Mouse (Mus musculus) MEL (cell line): ENCODE data around the gene Tnnt2.

Source experiments
- CHD2 ChIP-seq: IDR thresholded peaks from 2 replicates; pipeline ENCODE4 v1.6.1; 2011; ENCODE audit warnings: low read length, improper control_type of control experiment
- CTCF ChIP-seq, 3 experiments: IDR thresholded peaks in 2 of 3; conservative IDR thresholded peaks in 1 of 3; 2 replicates each; pipeline ENCODE4 v1.5.1; 2011 to 2012; ENCODE audit warnings: low read length in 3 of 3, low read depth in 2 of 3, mild to moderate bottlenecking in 2 of 3, improper control_type of control experiment in 1 of 3, inconsistent platforms in 1 of 3, mixed read lengths in 1 of 3, moderate library complexity in 1 of 3; ENCODE audit not compliant: control insufficient read depth in 1 of 3, insufficient read depth in 1 of 3, poor library complexity in 1 of 3, severe bottlenecking in 1 of 3
- GATA1 ChIP-seq: IDR thresholded peaks from 2 replicates; pipeline ENCODE4 v1.6.1; 2011; ENCODE audit warnings: low read depth, low read length, improper control_type of control experiment
- JUND ChIP-seq: IDR thresholded peaks from 2 replicates; pipeline ENCODE4 v1.6.1; 2011; ENCODE audit warnings: low read depth, mild to moderate bottlenecking, improper control_type of control experiment, low read length
- MXI1 ChIP-seq: IDR thresholded peaks from 2 replicates; pipeline ENCODE4 v1.6.1; 2011; ENCODE audit warnings: mild to moderate bottlenecking, low read depth, low read length, improper control_type of control experiment
- MYC ChIP-seq: IDR thresholded peaks from 2 replicates; pipeline ENCODE4 v1.6.1; 2011; ENCODE audit warnings: low read depth, mild to moderate bottlenecking, low read length, improper control_type of control experiment, moderate library complexity
- POLR2A ChIP-seq, 2 experiments: IDR thresholded peaks; 2 replicates each; pipeline ENCODE4 v1.6.1; 2011 to 2012; ENCODE audit warnings: low read length in 2 of 2, mild to moderate bottlenecking in 2 of 2, control low read depth in 1 of 2, improper control_type of control experiment in 1 of 2, low read depth in 1 of 2, moderate library complexity in 1 of 2; ENCODE audit not compliant: control insufficient read depth in 1 of 2, insufficient read depth in 1 of 2, poor library complexity in 1 of 2
- ZC3H11A ChIP-seq: IDR thresholded peaks from 2 replicates; pipeline ENCODE4 v1.6.1; 2012; ENCODE audit warnings: low read depth, mild to moderate bottlenecking, inconsistent platforms, low read length, improper control_type of control experiment
- ZNF384 ChIP-seq: IDR thresholded peaks from 2 replicates; pipeline ENCODE4 v1.6.1; 2012; ENCODE audit warnings: low read depth, mild to moderate bottlenecking, inconsistent platforms, low read length, improper control_type of control experiment

DNA sequence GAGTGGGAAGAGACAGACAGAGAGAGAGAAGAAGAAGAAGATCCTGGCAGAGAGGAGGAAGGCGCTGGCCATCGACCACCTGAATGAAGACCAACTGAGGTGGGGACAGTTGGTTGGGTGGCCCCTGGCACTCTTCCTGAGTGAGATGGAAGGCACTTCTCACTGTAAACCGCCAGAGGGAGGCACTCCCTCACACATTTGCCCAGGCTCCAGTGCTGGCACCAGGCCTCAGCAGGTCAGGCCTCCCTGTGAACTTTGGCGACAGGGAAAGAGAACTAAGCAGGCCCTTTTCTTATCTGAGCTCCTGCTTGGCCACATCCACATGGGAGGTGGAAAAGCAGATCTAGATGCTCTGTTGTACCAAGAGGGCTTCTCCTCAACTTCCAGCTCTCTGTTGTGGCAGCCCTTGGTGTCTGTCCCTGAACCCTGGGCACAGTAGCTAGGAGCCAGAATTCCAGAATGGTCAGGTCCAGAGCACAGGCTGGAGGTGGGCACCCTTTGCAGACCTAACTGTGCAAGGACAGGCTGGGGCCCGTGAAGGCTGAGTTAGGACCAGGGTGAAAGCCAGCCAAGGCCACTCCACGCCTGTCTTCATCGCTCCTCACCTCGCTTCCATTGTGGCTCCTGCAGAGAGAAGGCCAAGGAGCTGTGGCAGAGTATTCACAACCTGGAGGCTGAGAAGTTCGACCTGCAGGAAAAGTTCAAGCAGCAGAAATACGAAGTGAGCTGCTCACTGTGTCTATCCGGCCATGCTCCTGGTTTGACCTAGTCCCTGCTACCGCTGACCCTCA, 14.8 kb downstream of the Tnnt2 start:
- TF ChIP-seq CTCF (IDR thresholded peaks at IDR 0.05 in 2 of 3, conservative IDR thresholded peaks at IDR 0.05 in 1 of 3; ENCODE audit: control insufficient read depth in 1 of 3, insufficient read depth in 1 of 3, low read depth in 2 of 3, low read length in 3 of 3, poor library complexity in 1 of 3, severe bottlenecking in 1 of 3) (peak; percentile 27 to 57 (median 55); a peak in 5 of 6 replicates), MXI1 (no peak), POLR2A (IDR thresholded peaks at IDR 0.05; ENCODE audit: control insufficient read depth in 1 of 2, insufficient read depth in 1 of 2, low read depth in 1 of 2, low read length in 2 of 2, poor library complexity in 1 of 2) (no peak), CHD2 (no peak), ZC3H11A (no peak), JUND (no peak), MYC (no peak), ZNF384 (no peak), GATA1 (no peak)
